Mouse (Mus musculus): Measurements from ENCODE around the gene Ptpn14. TPM values are rescaled to one million over a fixed set of nuclear protein-coding genes. Genes with fewer than 3 reads are reported as not detected.

The Ptpn14 gene
- polyA plus RNA-seq, 1 experiment from 2014 or later: 16.1 TPM

GRCm38 (mm10) chr1:189916422-189917125 is 188.5 kb downstream of the Ptpn14 start:
- 0 out of 2 replicates have a peak, but pooled peaks cover 4% of the 10 kb centered on the region for H3K36me3 ChIP-seq (ENCODE audit: insufficient read depth, low read length)
- H3K9me3 ChIP-seq (ENCODE audit: low read length): no peaks in the 10 kb centered on the region
- H3K27ac ChIP-seq (ENCODE audit: low read length): no peak overlapping the region
- ATAC-seq (ENCODE audit: low FRiP score, low TSS enrichment): no peak
- H3K4me1 ChIP-seq (ENCODE audit: insufficient read depth, low read length): peaks cover 15% of the 10 kb centered on the region
- 67% methylated on average over 10 of the region's 10 CpGs for WGBS
- H3K9ac ChIP-seq (replicated peaks; ENCODE audit: low read length): no peak overlapping the region
- no peaks in the 10 kb centered on the region for H3K27me3 ChIP-seq (ENCODE audit: insufficient read depth, low read length)
- H3K4me2 ChIP-seq (replicated peaks; ENCODE audit: low read depth, low read length): no peak overlapping the region
- no peak overlapping the region for H3K4me3 ChIP-seq (ENCODE audit: low read length)

GRCm38 (mm10) chr1:189917126-189917500 is 189.0 kb downstream of the Ptpn14 start:
- no peak overlapping the region for H3K4me2 ChIP-seq (replicated peaks; ENCODE audit: low read depth, low read length)
- WGBS: 50% methylated on average over 4 of the region's 4 CpGs
- H3K9ac ChIP-seq (replicated peaks; ENCODE audit: low read length): no peak overlapping the region
- H3K36me3 ChIP-seq (ENCODE audit: insufficient read depth, low read length): 0 out of 2 replicates have a peak, but pooled peaks cover 4% of the 10 kb centered on the region
- H3K27me3 ChIP-seq (ENCODE audit: insufficient read depth, low read length): no peaks in the 10 kb centered on the region
- no peaks in the 10 kb centered on the region for H3K9me3 ChIP-seq (ENCODE audit: low read length)
- no peak for ATAC-seq (ENCODE audit: low FRiP score, low TSS enrichment)
- no peak overlapping the region for H3K27ac ChIP-seq (ENCODE audit: low read length)
- peaks cover 16% of the 10 kb centered on the region for H3K4me1 ChIP-seq (ENCODE audit: insufficient read depth, low read length)
- H3K4me3 ChIP-seq (ENCODE audit: low read length): no peak overlapping the region

- no peak overlapping the region for H3K27ac ChIP-seq (ENCODE audit: low read length)
- 85% methylated on average over 3 of the region's 3 CpGs for WGBS
- no peak for ATAC-seq (ENCODE audit: low FRiP score, low TSS enrichment)
- H3K4me2 ChIP-seq (replicated peaks; ENCODE audit: low read depth, low read length): no peak overlapping the region
- H3K4me3 ChIP-seq (ENCODE audit: low read length): no peak overlapping the region
- H3K9me3 ChIP-seq (ENCODE audit: low read length): no peaks in the 10 kb centered on the region
- no peaks in the 10 kb centered on the region for H3K27me3 ChIP-seq (ENCODE audit: insufficient read depth, low read length)
- no peak overlapping the region for H3K9ac ChIP-seq (replicated peaks; ENCODE audit: low read length)
- no peaks in the 10 kb centered on the region for H3K36me3 ChIP-seq (ENCODE audit: insufficient read depth, low read length)
- peaks cover 25% of the 10 kb centered on the region for H3K4me1 ChIP-seq (ENCODE audit: insufficient read depth, low read length)
Measured at GRCm38 (mm10) chr1:189919756-189920155, 191.7 kb downstream of the Ptpn14 start.

- peak overlapping the region; percentile 90 for H3K9ac ChIP-seq (replicated peaks; ENCODE audit: low read length)
- 17% methylated on average over 28 of the region's 28 CpGs for WGBS
Measured at GRCm38 (mm10) chr1:189920701-189921567, 192.9 kb downstream of the Ptpn14 start.

GRCm38 (mm10) chr1:189921568-189921817 is 193.4 kb downstream of the Ptpn14 start:
- no peaks in the 10 kb centered on the region for H3K9me3 ChIP-seq (ENCODE audit: low read length)
- H3K4me2 ChIP-seq (replicated peaks; ENCODE audit: low read depth, low read length): peak overlapping the region; percentile 96
- ATAC-seq (ENCODE audit: low FRiP score, low TSS enrichment): no peak; the same call in 1 of the 2 replicates
- H3K4me3 ChIP-seq (ENCODE audit: low read length): peak overlapping the region; percentile 86
- H3K4me1 ChIP-seq (ENCODE audit: insufficient read depth, low read length): peaks cover 25% of the 10 kb centered on the region
- peak overlapping the region; percentile 80 for H3K27ac ChIP-seq (ENCODE audit: low read length)
- H3K9ac ChIP-seq (replicated peaks; ENCODE audit: low read length): peak overlapping the region; percentile 90
- 1% methylated on average over 4 of the region's 4 CpGs for whole genome bisulfite sequencing
- no peaks in the 10 kb centered on the region for H3K36me3 ChIP-seq (ENCODE audit: insufficient read depth, low read length)
- H3K27me3 ChIP-seq (ENCODE audit: insufficient read depth, low read length): no peaks in the 10 kb centered on the region

More at GRCm38 (mm10) chr1:189920701-189921567, 192.9 kb downstream of the Ptpn14 start:
- ATAC-seq (ENCODE audit: low FRiP score, low TSS enrichment): peak; percentile 28; the same call in 1 of the 2 replicates
- peak overlapping the region; percentile 80 for H3K27ac ChIP-seq (ENCODE audit: low read length)
- H3K4me1 ChIP-seq (ENCODE audit: insufficient read depth, low read length): peaks cover 25% of the 10 kb centered on the region
- H3K4me3 ChIP-seq (ENCODE audit: low read length): peak overlapping the region; percentile 86
- no peaks in the 10 kb centered on the region for H3K27me3 ChIP-seq (ENCODE audit: insufficient read depth, low read length)
- H3K4me2 ChIP-seq (replicated peaks; ENCODE audit: low read depth, low read length): peak overlapping the region; percentile 96
- no peaks in the 10 kb centered on the region for H3K9me3 ChIP-seq (ENCODE audit: low read length)
- no peaks in the 10 kb centered on the region for H3K36me3 ChIP-seq (ENCODE audit: insufficient read depth, low read length)

- Histone ChIP-seq H3K4me2 (replicated peaks; ENCODE audit: low read depth, low read length) (peak within 1 kb of the TSS; percentile 96), H3K36me3 (ENCODE audit: insufficient read depth, low read length) (no peaks in the 10 kb centered on the region), H3K4me1 (ENCODE audit: insufficient read depth, low read length) (peaks cover 25% of the 10 kb centered on the region), H3K27me3 (ENCODE audit: insufficient read depth, low read length) (no peaks in the 10 kb centered on the region), H3K9ac (replicated peaks; ENCODE audit: low read length) (peak within 1 kb of the TSS; percentile 90), H3K4me3 (ENCODE audit: low read length) (peak within 1 kb of the TSS; percentile 86), H3K27ac (ENCODE audit: low read length) (peak within 1 kb of the TSS; percentile 80), H3K9me3 (ENCODE audit: low read length) (no peaks in the 10 kb centered on the region)
- WGBS: under 1% methylated on average over 78 of the region's 90 CpGs
- ATAC-seq (ENCODE audit: low FRiP score, low TSS enrichment): peak; percentile 92
Measured at GRCm38 (mm10) chr1:189921818-189922592, 193.9 kb downstream of the Ptpn14 start, which contains the start of gene Smyd2. Smyd2 (minus strand) TSS chr1:189922363.

- ATAC-seq (ENCODE audit: low FRiP score, low TSS enrichment): no peak
- no peaks in the 10 kb centered on the region for H3K9me3 ChIP-seq (ENCODE audit: low read length)
- 15% methylated on average over 9 of the region's 9 CpGs for WGBS
- H3K4me1 ChIP-seq (ENCODE audit: insufficient read depth, low read length): peaks cover 21% of the 10 kb centered on the region
- H3K9ac ChIP-seq (replicated peaks; ENCODE audit: low read length): peak overlapping the region; percentile 90
- no peak overlapping the region for H3K27ac ChIP-seq (ENCODE audit: low read length)
- H3K4me2 ChIP-seq (replicated peaks; ENCODE audit: low read depth, low read length): peak overlapping the region; percentile 96
- H3K36me3 ChIP-seq (ENCODE audit: insufficient read depth, low read length): no peaks in the 10 kb centered on the region
- peak overlapping the region; percentile 86 for H3K4me3 ChIP-seq (ENCODE audit: low read length)
- no peaks in the 10 kb centered on the region for H3K27me3 ChIP-seq (ENCODE audit: insufficient read depth, low read length)
Measured at GRCm38 (mm10) chr1:189922721-189923120, 194.7 kb downstream of the Ptpn14 start.

- Histone ChIP-seq H3K4me3 (ENCODE audit: low read length) (no peak overlapping the region), H3K9me3 (ENCODE audit: low read length) (no peaks in the 10 kb centered on the region), H3K27me3 (ENCODE audit: insufficient read depth, low read length) (no peaks in the 10 kb centered on the region), H3K27ac (ENCODE audit: low read length) (no peak overlapping the region), H3K9ac (replicated peaks; ENCODE audit: low read length) (no peak overlapping the region), H3K36me3 (ENCODE audit: insufficient read depth, low read length) (no peaks in the 10 kb centered on the region), H3K4me1 (ENCODE audit: insufficient read depth, low read length) (peaks cover 21% of the 10 kb centered on the region), H3K4me2 (replicated peaks; ENCODE audit: low read depth, low read length) (no peak overlapping the region)
- 75% methylated on average over 4 of the region's 4 CpGs for WGBS
- no peak for ATAC-seq (ENCODE audit: low FRiP score, low TSS enrichment)
Measured at GRCm38 (mm10) chr1:189923157-189923556, 195.1 kb downstream of the Ptpn14 start.

- no peak overlapping the region for H3K4me3 ChIP-seq (ENCODE audit: low read length)
- H3K4me2 ChIP-seq (replicated peaks; ENCODE audit: low read depth, low read length): no peak overlapping the region
- peaks cover 21% of the 10 kb centered on the region for H3K4me1 ChIP-seq (ENCODE audit: insufficient read depth, low read length)
- no peak overlapping the region for H3K27ac ChIP-seq (ENCODE audit: low read length)
- no peaks in the 10 kb centered on the region for H3K36me3 ChIP-seq (ENCODE audit: insufficient read depth, low read length)
- H3K27me3 ChIP-seq (ENCODE audit: insufficient read depth, low read length): no peaks in the 10 kb centered on the region
- no peaks in the 10 kb centered on the region for H3K9me3 ChIP-seq (ENCODE audit: low read length)
- H3K9ac ChIP-seq (replicated peaks; ENCODE audit: low read length): no peak overlapping the region
- WGBS: 68% methylated on average over 22 of the region's 22 CpGs
- no peak for ATAC-seq (ENCODE audit: low FRiP score, low TSS enrichment)
Measured at GRCm38 (mm10) chr1:189923871-189924568, 196.0 kb downstream of the Ptpn14 start.

Measured in kidney, embryonic 16.5 days (tissue).